Mouse (Mus musculus): ENCODE data around the gene Tbc1d22a. TPM values are rescaled to one million over a fixed set of nuclear protein-coding genes. Genes with fewer than 3 reads are reported as not detected.
A peak's percentile ranks its signal among the peaks of the same experiment; 100 is the strongest.

Tbc1d22a gene
- polyA plus RNA-seq, 1 experiment from 2014 or later = 8.1 TPM

- no peak overlapping the region for H3K9ac ChIP-seq (ENCODE audit: low read length)
- no peak overlapping the region for H3K4me2 ChIP-seq
- ATAC-seq (ENCODE audit: low FRiP score) (no peak), DNase-seq (ENCODE audit: low spot score, missing footprints) (no peak)
- no peak overlapping the region for H3K27ac ChIP-seq (ENCODE audit: low read depth, low read length)
- 69% methylated on average over 5 of the region's 5 CpGs for WGBS
- no peaks in the 10 kb centered on the region for H3K36me3 ChIP-seq (ENCODE audit: control insufficient read depth, insufficient read depth, low read length)
- no peaks in the 10 kb centered on the region for H3K9me3 ChIP-seq (ENCODE audit: control insufficient read depth, low read length)
- H3K4me1 ChIP-seq (ENCODE audit: control insufficient read depth, insufficient read depth, low read length) = peaks cover 16% of the 10 kb centered on the region
- no peak overlapping the region for H3K4me3 ChIP-seq (ENCODE audit: low read depth, low read length)
- H3K27me3 ChIP-seq (ENCODE audit: control insufficient read depth, insufficient read depth, low read length) = no peaks in the 10 kb centered on the region
Observed at GRCm38 (mm10) chr15:86411532-86412080, 197.3 kb downstream of the Tbc1d22a start.

- WGBS = 28% methylated on average over 6 of the region's 6 CpGs
- Histone ChIP-seq H3K4me2 (no peak overlapping the region), H3K4me3 (ENCODE audit: low read depth, low read length) (no peak overlapping the region), H3K36me3 (ENCODE audit: control insufficient read depth, insufficient read depth, low read length) (no peaks in the 10 kb centered on the region), H3K27me3 (ENCODE audit: control insufficient read depth, insufficient read depth, low read length) (no peaks in the 10 kb centered on the region), H3K4me1 (ENCODE audit: control insufficient read depth, insufficient read depth, low read length) (peaks cover 30% of the 10 kb centered on the region), H3K27ac (ENCODE audit: low read depth, low read length) (no peak overlapping the region), H3K9me3 (ENCODE audit: control insufficient read depth, low read length) (no peaks in the 10 kb centered on the region), H3K9ac (ENCODE audit: low read length) (no peak overlapping the region)
- ATAC-seq (ENCODE audit: low FRiP score) (no peak), DNase-seq (ENCODE audit: low spot score, missing footprints) (no peak)
Observed at GRCm38 (mm10) chr15:86415951-86416350, 201.7 kb downstream of the Tbc1d22a start.

DNA sequence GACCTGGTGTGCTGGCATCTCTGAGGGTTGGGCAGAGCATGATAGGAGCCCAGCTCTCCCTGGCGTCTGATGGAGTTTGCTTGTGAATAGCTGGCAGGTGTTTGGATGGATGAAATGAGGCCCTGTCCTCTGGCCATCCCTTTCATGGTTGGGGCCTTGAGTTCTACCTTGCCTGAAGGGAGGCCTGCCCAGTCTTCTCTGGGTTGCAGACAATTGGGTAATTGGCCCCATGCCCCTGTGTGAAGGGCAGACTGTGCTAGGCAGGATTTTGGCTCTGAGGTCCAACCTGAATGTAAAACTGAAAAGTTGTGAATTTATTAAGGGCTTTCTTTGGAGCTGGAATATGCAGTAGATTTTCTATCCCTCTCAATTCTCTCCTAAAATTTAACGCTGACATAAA is 204.2 kb downstream of the Tbc1d22a start:
- WGBS = 84% methylated on average over 2 of the region's 2 CpGs
- H3K4me2 ChIP-seq = no peak overlapping the region
- no peaks in the 10 kb centered on the region for H3K27me3 ChIP-seq (ENCODE audit: control insufficient read depth, insufficient read depth, low read length)
- peaks cover 26% of the 10 kb centered on the region for H3K4me1 ChIP-seq (ENCODE audit: control insufficient read depth, insufficient read depth, low read length)
- H3K36me3 ChIP-seq (ENCODE audit: control insufficient read depth, insufficient read depth, low read length) = no peaks in the 10 kb centered on the region
- ATAC-seq (ENCODE audit: low FRiP score) (no peak), DNase-seq (ENCODE audit: low spot score, missing footprints) (no peak)
- H3K9ac ChIP-seq (ENCODE audit: low read length) = no peak overlapping the region
- no peak overlapping the region for H3K27ac ChIP-seq (ENCODE audit: low read depth, low read length)
- H3K9me3 ChIP-seq (ENCODE audit: control insufficient read depth, low read length) = no peaks in the 10 kb centered on the region
- H3K4me3 ChIP-seq (ENCODE audit: low read depth, low read length) = no peak overlapping the region

DNA sequence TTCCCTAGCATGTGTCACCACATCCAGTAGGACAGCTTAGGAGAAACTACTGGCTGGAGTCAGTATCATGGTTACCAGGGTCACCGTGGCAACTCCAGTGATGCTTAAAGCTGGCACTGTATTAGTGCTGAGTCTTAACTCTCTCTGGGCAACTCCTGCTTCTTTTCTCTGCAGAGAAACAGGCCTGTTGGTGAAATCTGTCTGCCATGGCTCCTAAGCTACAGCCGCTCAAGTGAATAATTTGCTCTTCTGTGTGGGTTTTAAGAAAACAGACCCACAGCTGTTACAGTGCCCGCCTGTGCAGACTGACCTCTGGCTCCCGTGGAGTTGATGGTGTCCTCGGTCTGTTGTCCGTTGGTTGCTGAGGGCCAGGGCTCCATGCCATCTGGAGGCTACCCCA is 205.4 kb downstream of the Tbc1d22a start:
- DNase-seq (ENCODE audit: low spot score, missing footprints) (peak; percentile 89), ATAC-seq (ENCODE audit: low FRiP score) (peak; percentile 69)
- no peak overlapping the region for H3K9ac ChIP-seq (ENCODE audit: low read length)
- H3K4me3 ChIP-seq (ENCODE audit: low read depth, low read length) = no peak overlapping the region
- 0 out of 2 replicates have a peak overlapping the region, but pooled peaks have one; percentile 14 for H3K27ac ChIP-seq (ENCODE audit: low read depth, low read length)
- H3K36me3 ChIP-seq (ENCODE audit: control insufficient read depth, insufficient read depth, low read length) = no peaks in the 10 kb centered on the region
- H3K9me3 ChIP-seq (ENCODE audit: control insufficient read depth, low read length) = no peaks in the 10 kb centered on the region
- H3K27me3 ChIP-seq (ENCODE audit: control insufficient read depth, insufficient read depth, low read length) = no peaks in the 10 kb centered on the region
- WGBS = 46% methylated on average over 6 of the region's 6 CpGs
- no peak overlapping the region for H3K4me2 ChIP-seq
- peaks cover 26% of the 10 kb centered on the region for H3K4me1 ChIP-seq (ENCODE audit: control insufficient read depth, insufficient read depth, low read length)

GRCm38 (mm10) chr15:86422858-86423257 is 208.6 kb downstream of the Tbc1d22a start:
- no peaks in the 10 kb centered on the region for H3K27me3 ChIP-seq (ENCODE audit: control insufficient read depth, insufficient read depth, low read length)
- H3K27ac ChIP-seq (ENCODE audit: low read depth, low read length) = no peak overlapping the region
- peaks cover 25% of the 10 kb centered on the region for H3K4me1 ChIP-seq (ENCODE audit: control insufficient read depth, insufficient read depth, low read length)

GRCm38 (mm10) chr15:86423884-86424283 is 209.6 kb downstream of the Tbc1d22a start:
- Histone ChIP-seq H3K27ac (ENCODE audit: low read depth, low read length) (no peak overlapping the region), H3K9me3 (ENCODE audit: control insufficient read depth, low read length) (no peaks in the 10 kb centered on the region), H3K4me1 (ENCODE audit: control insufficient read depth, insufficient read depth, low read length) (peaks cover 24% of the 10 kb centered on the region), H3K4me3 (ENCODE audit: low read depth, low read length) (no peak overlapping the region), H3K4me2 (no peak overlapping the region), H3K36me3 (ENCODE audit: control insufficient read depth, insufficient read depth, low read length) (no peaks in the 10 kb centered on the region), H3K9ac (ENCODE audit: low read length) (no peak overlapping the region), H3K27me3 (ENCODE audit: control insufficient read depth, insufficient read depth, low read length) (no peaks in the 10 kb centered on the region)
- 89% methylated on average over 2 of the region's 2 CpGs for WGBS
- ATAC-seq (ENCODE audit: low FRiP score) (no peak), DNase-seq (ENCODE audit: low spot score, missing footprints) (no peak)

More at GRCm38 (mm10) chr15:86422858-86423257, 208.6 kb downstream of the Tbc1d22a start:
- 43% methylated on average over 1 of the region's 1 CpGs for WGBS
- Histone ChIP-seq H3K36me3 (ENCODE audit: control insufficient read depth, insufficient read depth, low read length) (no peaks in the 10 kb centered on the region), H3K4me2 (no peak overlapping the region), H3K4me3 (ENCODE audit: low read depth, low read length) (no peak overlapping the region), H3K9me3 (ENCODE audit: control insufficient read depth, low read length) (no peaks in the 10 kb centered on the region), H3K9ac (ENCODE audit: low read length) (no peak overlapping the region)
- ATAC-seq (ENCODE audit: low FRiP score) (no peak), DNase-seq (ENCODE audit: low spot score, missing footprints) (no peak)

- H3K27me3 ChIP-seq (ENCODE audit: control insufficient read depth, insufficient read depth, low read length) = no peaks in the 10 kb centered on the region
- H3K27ac ChIP-seq (ENCODE audit: low read depth, low read length) = peak overlapping the region; percentile 20; the same call in 1 of the 2 replicates
- ATAC-seq (ENCODE audit: low FRiP score) (no peak), DNase-seq (ENCODE audit: low spot score, missing footprints) (no peak)
- WGBS = 53% methylated on average over 8 of the region's 8 CpGs
- no peak overlapping the region for H3K4me3 ChIP-seq (ENCODE audit: low read depth, low read length)
- no peaks in the 10 kb centered on the region for H3K9me3 ChIP-seq (ENCODE audit: control insufficient read depth, low read length)
- peaks cover 17% of the 10 kb centered on the region for H3K4me1 ChIP-seq (ENCODE audit: control insufficient read depth, insufficient read depth, low read length)
- H3K9ac ChIP-seq (ENCODE audit: low read length) = no peak overlapping the region
- H3K36me3 ChIP-seq (ENCODE audit: control insufficient read depth, insufficient read depth, low read length) = no peaks in the 10 kb centered on the region
- H3K4me2 ChIP-seq = no peak overlapping the region
Observed at GRCm38 (mm10) chr15:86424971-86425370, 210.7 kb downstream of the Tbc1d22a start.

DNA sequence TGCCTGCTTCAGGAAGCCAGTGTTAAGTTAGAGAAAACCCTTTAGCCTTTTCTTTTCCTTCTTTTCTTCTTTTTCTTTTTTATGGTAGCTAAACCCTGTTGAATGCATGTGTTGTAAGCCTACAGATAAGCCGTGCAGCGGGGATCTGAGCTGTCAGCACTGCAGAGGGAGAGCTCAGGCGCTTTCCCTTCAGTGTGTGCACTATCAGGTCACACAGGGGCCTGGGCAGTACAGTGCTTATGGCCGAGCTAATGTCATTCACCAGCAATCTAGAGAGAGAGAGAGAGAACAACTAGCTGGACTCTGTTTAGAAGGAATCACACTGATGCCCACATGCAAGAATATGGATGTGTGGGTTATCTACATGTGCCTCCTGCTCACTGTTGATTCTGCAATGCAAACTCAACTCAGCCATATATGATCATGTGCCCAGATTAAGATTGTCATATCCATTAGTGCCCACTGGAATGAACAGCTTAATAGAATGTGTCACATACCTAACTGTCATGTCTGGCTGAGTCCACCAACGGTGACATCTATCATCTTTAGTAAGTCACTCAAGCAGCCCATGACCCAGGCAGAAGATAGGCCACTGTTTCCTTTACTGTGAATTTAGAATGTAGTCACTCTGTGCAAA is 212.2 kb downstream of the Tbc1d22a start:
- no peaks in the 10 kb centered on the region for H3K9me3 ChIP-seq (ENCODE audit: control insufficient read depth, low read length)
- no peaks in the 10 kb centered on the region for H3K27me3 ChIP-seq (ENCODE audit: control insufficient read depth, insufficient read depth, low read length)
- no peak for ATAC-seq (ENCODE audit: low FRiP score)
- 44% methylated on average over 5 of the region's 5 CpGs for WGBS
- H3K4me3 ChIP-seq (ENCODE audit: low read depth, low read length) = no peak overlapping the region
- H3K9ac ChIP-seq (ENCODE audit: low read length) = no peak overlapping the region
- no peak for DNase-seq (ENCODE audit: low spot score, missing footprints)
- peaks cover 15% of the 10 kb centered on the region for H3K4me1 ChIP-seq (ENCODE audit: control insufficient read depth, insufficient read depth, low read length)
- H3K36me3 ChIP-seq (ENCODE audit: control insufficient read depth, insufficient read depth, low read length) = no peaks in the 10 kb centered on the region
- H3K4me2 ChIP-seq = no peak overlapping the region
- H3K27ac ChIP-seq (ENCODE audit: low read depth, low read length) = peak overlapping the region; percentile 10; the same call in 1 of the 2 replicates

DNA sequence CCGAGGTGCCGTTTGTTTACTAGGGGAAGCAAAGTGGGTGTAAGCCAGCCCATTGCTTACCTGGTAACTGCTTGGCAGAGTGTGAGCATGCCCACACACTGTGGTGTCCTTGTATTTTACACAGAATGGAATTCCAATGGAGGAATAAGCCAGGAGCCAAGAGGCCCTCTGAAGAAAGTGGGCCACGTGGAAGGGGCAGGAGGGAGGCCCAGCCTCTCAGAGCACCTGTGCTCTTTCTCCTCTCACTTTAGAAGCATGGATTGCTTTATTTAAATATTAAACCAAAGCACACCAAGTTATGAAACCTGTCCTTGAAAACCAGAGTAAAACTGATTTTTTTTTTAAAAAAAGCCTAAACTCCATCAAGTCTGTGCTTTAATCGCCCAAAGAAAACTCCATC is 213.2 kb downstream of the Tbc1d22a start:
- Histone ChIP-seq H3K9me3 (ENCODE audit: control insufficient read depth, low read length) (no peaks in the 10 kb centered on the region), H3K4me1 (ENCODE audit: control insufficient read depth, insufficient read depth, low read length) (peaks cover 15% of the 10 kb centered on the region), H3K9ac (ENCODE audit: low read length) (no peak overlapping the region), H3K27me3 (ENCODE audit: control insufficient read depth, insufficient read depth, low read length) (no peaks in the 10 kb centered on the region), H3K36me3 (ENCODE audit: control insufficient read depth, insufficient read depth, low read length) (no peaks in the 10 kb centered on the region), H3K4me2 (no peak overlapping the region), H3K27ac (ENCODE audit: low read depth, low read length) (no peak overlapping the region), H3K4me3 (ENCODE audit: low read depth, low read length) (no peak overlapping the region)
- ATAC-seq (ENCODE audit: low FRiP score) (no peak), DNase-seq (ENCODE audit: low spot score, missing footprints) (no peak)
- 81% methylated on average over 4 of the region's 4 CpGs for WGBS

Data from midbrain, embryonic 11.5 days (tissue).